In genomic region chr10:81430831-81431525, GRCm38 (mm10) we compare ENCODE assay signal across 9 mouse cellular contexts. TPM values are rescaled to one million over a fixed set of nuclear protein-coding genes. Genes with fewer than 3 reads are reported as not detected.
DNase-seq lines count a peak whose midpoint lies in the region; ATAC-seq and TF ChIP-seq lines count a peak whose summit lies in the region.
"Had no signal": no experiment of that assay in that cellular context is flagged by ENCODE, and none has a peak within 500 bp of the region (broad histone marks: within the 10 kb centered on the region; RNA-seq: fewer than 3 reads in every experiment).

No protein-coding gene starts in this region.

- DNase-seq in ovary, adult 18-20 months (ENCODE audit: low spot score), result peak; percentile 43
- DNase-seq in ovary, postnatal 10 days (ENCODE audit: low spot score), result no peak
- DNase-seq in cerebellum, adult 9-11 months, result peak; percentile 94
- DNase-seq in heart, adult 18-20 months, result peak; percentile 70 to 77
- DNase-seq in kidney, adult 8-10 months, result peak; percentile 67 to 69
- peak; percentile 52 for DNase-seq in urinary bladder, postnatal 14 days (ENCODE audit: low spot score)

- peaks cover 70% of the 10 kb centered on the region for H3K27me3 ChIP-seq in liver, embryonic 12.5 days (replicated peaks)

- no peaks in the 10 kb centered on the region for H3K9me3 ChIP-seq in liver, embryonic 12.5 days (replicated peaks)

- WGBS in liver, embryonic 12.5 days (ENCODE audit: insufficient replicate concordance), result 3% methylated on average over 51 of the region's 70 CpGs
- 2% methylated on average over 55 of the region's 70 CpGs for WGBS in olfactory bulb, adult 2 months

- H3K4me3 ChIP-seq in liver, embryonic 12.5 days, result peak overlapping the region; percentile 77
- H3K4me3 ChIP-seq in olfactory bulb, adult 2 months (ENCODE audit: insufficient read depth, low read depth, low read length), result peak overlapping the region; percentile 86

- H3K4me1 ChIP-seq in liver, embryonic 12.5 days, result peaks cover 69% of the 10 kb centered on the region
- peaks cover 60% of the 10 kb centered on the region for H3K4me1 ChIP-seq in olfactory bulb, adult 2 months (ENCODE audit: control insufficient read depth, insufficient read depth, low read length)

- peak overlapping the region; percentile 99 for H3K4me2 ChIP-seq in liver, embryonic 12.5 days

- TF ChIP-seq POLR2A in olfactory bulb, adult 2 months (IDR thresholded peaks at IDR 0.05; ENCODE audit: insufficient read depth, low read depth, low read length), result peak; percentile 73

- ATAC-seq in liver, embryonic 12.5 days, result no peak; the same call in 1 of the 2 replicates

- peak overlapping the region; percentile 76 for H3K9ac ChIP-seq in liver, embryonic 12.5 days

- no peak for TF ChIP-seq CTCF in olfactory bulb, adult 2 months (IDR thresholded peaks at IDR 0.05; ENCODE audit: insufficient read depth, low read depth, low read length)

- peak overlapping the region; percentile 84; the same call in 1 of the 2 replicates for H3K27ac ChIP-seq in liver, embryonic 12.5 days
- H3K27ac ChIP-seq in olfactory bulb, adult 2 months (ENCODE audit: insufficient read depth, low read depth, low read length), result peak overlapping the region; percentile 87

- no peaks in the 10 kb centered on the region for H3K36me3 ChIP-seq in liver, embryonic 12.5 days

RNA-seq across cellular contexts. Expression of gene Nfic, which starts 24.5 kb away (rescaled TPM):
- 10 to 100 TPM; 91.0 to 93.4 TPM for total RNA-seq in heart, adult 18-20 months (2021)
- polyA plus RNA-seq in liver, embryonic 12.5 days (2016; fragmentation: Nextera tagmentation; extraction: Ambion mirVana), result 10.1 and 10.2 TPM in 2 replicates
- not detected in 2 replicates for polyA plus RNA-seq in olfactory bulb, adult 2 months (2012; ENCODE audit: insufficient read depth, insufficient read length, low replicate concordance, missing spikeins)

RNA-seq across cellular contexts. Expression of gene Smim24, which starts 38.1 kb away (rescaled TPM):
- 1 to 10 TPM; 1.9 to 2.2 TPM for total RNA-seq in heart, adult 18-20 months (2021)
- polyA plus RNA-seq in liver, embryonic 12.5 days (2016; fragmentation: Nextera tagmentation; extraction: Ambion mirVana), result 1.8 TPM in 2 replicates
- not detected in 2 replicates for polyA plus RNA-seq in olfactory bulb, adult 2 months (2012; ENCODE audit: insufficient read depth, insufficient read length, low replicate concordance, missing spikeins)

RNA-seq across cellular contexts. Expression of gene Gm48552, which starts 42.2 kb away (rescaled TPM):
- under 1 TPM in 1 of 2 experiments, not detected in 1; 0.51 TPM for total RNA-seq in heart, adult 18-20 months (2021)
- polyA plus RNA-seq in liver, embryonic 12.5 days (2016; fragmentation: Nextera tagmentation; extraction: Ambion mirVana), result 0.71 and 0.98 TPM in 2 replicates
- polyA plus RNA-seq in olfactory bulb, adult 2 months (2012; ENCODE audit: insufficient read depth, insufficient read length, low replicate concordance, missing spikeins), result not detected in 2 replicates
- total RNA-seq: neutrophil, adult 5-6 weeks had no signal

RNA-seq across cellular contexts. Expression of gene Gm48551, which starts 46.7 kb away (rescaled TPM):
- 1 to 10 TPM in 1 of 2 experiments, under 1 TPM in 1; 0.65 to 2.3 TPM for total RNA-seq in heart, adult 18-20 months (2021)
- polyA plus RNA-seq in liver, embryonic 12.5 days (2016; fragmentation: Nextera tagmentation; extraction: Ambion mirVana), result 0.68 and 1.2 TPM in 2 replicates
- not detected in 2 replicates for polyA plus RNA-seq in olfactory bulb, adult 2 months (2012; ENCODE audit: insufficient read depth, insufficient read length, low replicate concordance, missing spikeins)

RNA-seq across cellular contexts. Expression of gene Dohh, which starts 46.8 kb away (rescaled TPM):
- 10 to 100 TPM; 49.9 to 59.6 TPM for total RNA-seq in heart, adult 18-20 months (2021)
- polyA plus RNA-seq in liver, embryonic 12.5 days (2016; fragmentation: Nextera tagmentation; extraction: Ambion mirVana), result 70.0 and 74.5 TPM in 2 replicates
- polyA plus RNA-seq in olfactory bulb, adult 2 months (2012; ENCODE audit: insufficient read depth, insufficient read length, low replicate concordance, missing spikeins), result not detected in 2 replicates
